Mouse (Mus musculus): ENCODE measurements around the gene Kcnj4. TPM values are rescaled to one million over a fixed set of nuclear protein-coding genes. Genes with fewer than 3 reads are reported as not detected.
"Not testable (repeated sequence)": the region's sequence is repeated elsewhere in the genome, so short reads cannot be mapped to it uniquely, and the experiment has no call there.

The Kcnj4 gene
- polyA plus RNA-seq, 1 experiment from 2014 or later, result not detected

- no peak overlapping the region for H3K4me3 ChIP-seq (ENCODE audit: low read depth, low read length)
- DNase-seq (no peak), ATAC-seq (no peak)
- no peak overlapping the region for H3K9ac ChIP-seq (replicated peaks)
- no peaks in the 10 kb centered on the region for H3K36me3 ChIP-seq (replicated peaks; ENCODE audit: insufficient read depth, low read length)
- no peaks in the 10 kb centered on the region for H3K9me3 ChIP-seq (ENCODE audit: low read length)
- WGBS (ENCODE audit: insufficient replicate concordance), result 48% methylated on average over 10 of the region's 10 CpGs
- no peak overlapping the region for H3K27ac ChIP-seq (ENCODE audit: low read depth)
- H3K4me1 ChIP-seq (ENCODE audit: insufficient read depth), result no peaks in the 10 kb centered on the region
- no peaks in the 10 kb centered on the region for H3K27me3 ChIP-seq (ENCODE audit: insufficient read depth, low read length)
- TF ChIP-seq EP300 (IDR thresholded peaks at IDR 0.05; ENCODE audit: low read depth) (no peak), CTCF (IDR thresholded peaks at IDR 0.05; ENCODE audit: low read depth) (no peak)
- H3K4me2 ChIP-seq (ENCODE audit: low read depth, low read length), result no peak overlapping the region
Measured at GRCm38 (mm10) chr15:79471095-79471494, 33.9 kb downstream of the Kcnj4 start.

- DNase-seq, result no peak
- no peak overlapping the region for H3K4me2 ChIP-seq (ENCODE audit: low read depth, low read length)
- H3K27me3 ChIP-seq (ENCODE audit: insufficient read depth, low read length), result no peaks in the 10 kb centered on the region
- no peak overlapping the region for H3K27ac ChIP-seq (ENCODE audit: low read depth)
- no peak for ATAC-seq
- TF ChIP-seq EP300 (IDR thresholded peaks at IDR 0.05; ENCODE audit: low read depth) (no peak), CTCF (IDR thresholded peaks at IDR 0.05; ENCODE audit: low read depth) (no peak)
- 29% methylated on average over 17 of the region's 17 CpGs for WGBS (ENCODE audit: insufficient replicate concordance)
- no peaks in the 10 kb centered on the region for H3K36me3 ChIP-seq (replicated peaks; ENCODE audit: insufficient read depth, low read length)
- no peak overlapping the region for H3K9ac ChIP-seq (replicated peaks)
- no peaks in the 10 kb centered on the region for H3K9me3 ChIP-seq (ENCODE audit: low read length)
- H3K4me1 ChIP-seq (ENCODE audit: insufficient read depth), result no peaks in the 10 kb centered on the region
- H3K4me3 ChIP-seq (ENCODE audit: low read depth, low read length), result no peak overlapping the region
Measured at GRCm38 (mm10) chr15:79470583-79470982, 34.5 kb downstream of the Kcnj4 start.

GRCm38 (mm10) chr15:79469577-79469976, 35.5 kb downstream of the Kcnj4 start:
- H3K4me3 ChIP-seq (ENCODE audit: low read depth, low read length), result no peak overlapping the region
- no peaks in the 10 kb centered on the region for H3K27me3 ChIP-seq (ENCODE audit: insufficient read depth, low read length)
- DNase-seq (no peak), ATAC-seq (no peak)
- TF ChIP-seq EP300 (IDR thresholded peaks at IDR 0.05; ENCODE audit: low read depth), result no peak
- no peak for TF ChIP-seq CTCF (IDR thresholded peaks at IDR 0.05; ENCODE audit: low read depth)
- WGBS (ENCODE audit: insufficient replicate concordance), result 72% methylated on average over 5 of the region's 5 CpGs
- no peaks in the 10 kb centered on the region for H3K9me3 ChIP-seq (ENCODE audit: low read length)
- no peaks in the 10 kb centered on the region for H3K36me3 ChIP-seq (replicated peaks; ENCODE audit: insufficient read depth, low read length)
- H3K9ac ChIP-seq (replicated peaks), result no peak overlapping the region
- no peak overlapping the region for H3K4me2 ChIP-seq (ENCODE audit: low read depth, low read length)
- no peaks in the 10 kb centered on the region for H3K4me1 ChIP-seq (ENCODE audit: insufficient read depth)
- no peak overlapping the region for H3K27ac ChIP-seq (ENCODE audit: low read depth)

GRCm38 (mm10) chr15:79466601-79467286, 38.3 kb downstream of the Kcnj4 start:
- H3K4me1 ChIP-seq (ENCODE audit: insufficient read depth), result no peaks in the 10 kb centered on the region
- no peak overlapping the region for H3K4me2 ChIP-seq (ENCODE audit: low read depth, low read length)
- no peak overlapping the region for H3K27ac ChIP-seq (ENCODE audit: low read depth)
- H3K4me3 ChIP-seq (ENCODE audit: low read depth, low read length), result no peak overlapping the region
- 8% methylated on average over 18 of the region's 18 CpGs for WGBS (ENCODE audit: insufficient replicate concordance)
- DNase-seq (peak; percentile 87), ATAC-seq (peak; percentile 72)
- H3K27me3 ChIP-seq (ENCODE audit: insufficient read depth, low read length), result 0 out of 2 replicates have a peak, but pooled peaks cover 6% of the 10 kb centered on the region
- no peak overlapping the region for H3K9ac ChIP-seq (replicated peaks)
- TF ChIP-seq EP300 (IDR thresholded peaks at IDR 0.05; ENCODE audit: low read depth) (no peak), CTCF (IDR thresholded peaks at IDR 0.05; ENCODE audit: low read depth) (peak; percentile 99)
- no peaks in the 10 kb centered on the region for H3K9me3 ChIP-seq (ENCODE audit: low read length)
- no peaks in the 10 kb centered on the region for H3K36me3 ChIP-seq (replicated peaks; ENCODE audit: insufficient read depth, low read length)

- Histone ChIP-seq H3K4me1 (ENCODE audit: insufficient read depth) (peaks cover 13% of the 10 kb centered on the region), H3K27ac (ENCODE audit: low read depth) (0 out of 2 replicates have a peak overlapping the region, but pooled peaks have one; percentile 2), H3K4me3 (ENCODE audit: low read depth, low read length) (no peak overlapping the region), H3K9ac (replicated peaks) (no peak overlapping the region), H3K4me2 (ENCODE audit: low read depth, low read length) (no peak overlapping the region), H3K36me3 (replicated peaks; ENCODE audit: insufficient read depth, low read length) (no peaks in the 10 kb centered on the region), H3K27me3 (ENCODE audit: insufficient read depth, low read length) (no peaks in the 10 kb centered on the region), H3K9me3 (ENCODE audit: low read length) (no peaks in the 10 kb centered on the region)
- WGBS (ENCODE audit: insufficient replicate concordance), result 52% methylated on average over 6 of the region's 6 CpGs
- DNase-seq (no peak), ATAC-seq (peak; percentile 44)
- TF ChIP-seq EP300 (IDR thresholded peaks at IDR 0.05; ENCODE audit: low read depth) (no peak), CTCF (IDR thresholded peaks at IDR 0.05; ENCODE audit: low read depth) (no peak)
Measured at GRCm38 (mm10) chr15:79456546-79456945, 48.5 kb downstream of the Kcnj4 start.

GRCm38 (mm10) chr15:79456104-79456503, 48.9 kb downstream of the Kcnj4 start:
- DNase-seq; H3K4me2 ChIP-seq (ENCODE audit: low read depth, low read length); H3K9me3 ChIP-seq (ENCODE audit: low read length); H3K9ac ChIP-seq (replicated peaks); H3K4me3 ChIP-seq (ENCODE audit: low read depth, low read length); ATAC-seq; H3K27me3 ChIP-seq (ENCODE audit: insufficient read depth, low read length); H3K36me3 ChIP-seq (replicated peaks; ENCODE audit: insufficient read depth, low read length): not testable (repeated sequence)
- 49% methylated on average over 6 of the region's 6 CpGs for WGBS (ENCODE audit: insufficient replicate concordance)
- peaks cover 13% of the 10 kb centered on the region for H3K4me1 ChIP-seq (ENCODE audit: insufficient read depth)
- H3K27ac ChIP-seq (ENCODE audit: low read depth), result 0 out of 2 replicates have a peak overlapping the region, but pooled peaks have one; percentile 2
